Mouse (Mus musculus) spleen, embryonic (tissue): ENCODE measurements at regions not wholly inside any gene's neighbourhood (a gene's known extent, or its start where the extent isn't known, plus 50 kb on each side); places are given as distances from the start of the nearest gene placed in this dataset.

ENCODE experiments used
- CTCF ChIA-PET: fragments of 350-600 bp; sonication (Branson Sonifier 250); formaldehyde crosslinking; loops from one replicate; lab custom pipeline; 2022; lab: Charles Lee

GRCm38 (mm10) chr15:69632306-69632705, 3131.6 kb upstream of the Lrrc6 start:
- CTCF ChIA-PET, result no interaction called here

GRCm38 (mm10) chr15:69617998-69618397, 3117.3 kb upstream of the Lrrc6 start:
- CTCF ChIA-PET, result no interaction called here

- CTCF ChIA-PET, result no interaction called here
These were observed 3113.3 kb upstream of the Lrrc6 start for GRCm38 (mm10) chr15:69614048-69614447.

- CTCF ChIA-PET, result no interaction called here
These were observed 3090.7 kb upstream of the Lrrc6 start for GRCm38 (mm10) chr15:69591219-69592006.

- CTCF ChIA-PET, result no interaction called here
These were observed 3087.4 kb upstream of the Lrrc6 start for GRCm38 (mm10) chr15:69588084-69588483.

- CTCF ChIA-PET, result no interaction called here
These were observed 3076.0 kb upstream of the Lrrc6 start for GRCm38 (mm10) chr15:69576742-69577141.

- CTCF ChIA-PET, result no interaction called here
These were observed 3075.0 kb upstream of the Lrrc6 start for GRCm38 (mm10) chr15:69575611-69576153.

GRCm38 (mm10) chr15:69554171-69554570, 3053.5 kb upstream of the Lrrc6 start:
- CTCF ChIA-PET, result no interaction called here

- CTCF ChIA-PET, result no interaction called here
These were observed 3051.4 kb upstream of the Lrrc6 start for GRCm38 (mm10) chr15:69552062-69552628.

GRCm38 (mm10) chr15:69551012-69551411, 3050.3 kb upstream of the Lrrc6 start:
- CTCF ChIA-PET, result no interaction called here

- CTCF ChIA-PET, result no interaction called here
These were observed 3025.9 kb upstream of the Lrrc6 start for GRCm38 (mm10) chr15:69526441-69527094.

GRCm38 (mm10) chr15:69484421-69485074, 2983.8 kb upstream of the Lrrc6 start:
- CTCF ChIA-PET, result no interaction called here

- CTCF ChIA-PET, result no interaction called here
These were observed 2982.4 kb upstream of the Lrrc6 start for GRCm38 (mm10) chr15:69483096-69483495.

- CTCF ChIA-PET, result no interaction called here
These were observed 2980.4 kb upstream of the Lrrc6 start for GRCm38 (mm10) chr15:69481087-69481486.

- CTCF ChIA-PET, result no interaction called here
These were observed 2976.3 kb upstream of the Lrrc6 start for GRCm38 (mm10) chr15:69477050-69477449.

GRCm38 (mm10) chr15:69469566-69469965, 2968.9 kb upstream of the Lrrc6 start:
- CTCF ChIA-PET, result no interaction called here

- CTCF ChIA-PET, result no interaction called here
These were observed 2960.0 kb upstream of the Lrrc6 start for GRCm38 (mm10) chr15:69460581-69461194.

GRCm38 (mm10) chr15:69457473-69457872, 2956.8 kb upstream of the Lrrc6 start:
- CTCF ChIA-PET, result no interaction called here

GRCm38 (mm10) chr15:69456191-69456770, 2955.6 kb upstream of the Lrrc6 start:
- CTCF ChIA-PET, result no interaction called here

- CTCF ChIA-PET, result interaction anchor here (0.6 kb wide), 1 partner anchor 242 kb away, joined by 3 read pairs; no protein-coding TSS in a partner anchor
These were observed 2940.3 kb upstream of the Lrrc6 start for GRCm38 (mm10) chr15:69441008-69441407.

- CTCF ChIA-PET, result no interaction called here
These were observed 2912.9 kb upstream of the Lrrc6 start for GRCm38 (mm10) chr15:69413531-69414011.
